Mouse (Mus musculus): ENCODE data around the gene Rnps1.

DNA sequence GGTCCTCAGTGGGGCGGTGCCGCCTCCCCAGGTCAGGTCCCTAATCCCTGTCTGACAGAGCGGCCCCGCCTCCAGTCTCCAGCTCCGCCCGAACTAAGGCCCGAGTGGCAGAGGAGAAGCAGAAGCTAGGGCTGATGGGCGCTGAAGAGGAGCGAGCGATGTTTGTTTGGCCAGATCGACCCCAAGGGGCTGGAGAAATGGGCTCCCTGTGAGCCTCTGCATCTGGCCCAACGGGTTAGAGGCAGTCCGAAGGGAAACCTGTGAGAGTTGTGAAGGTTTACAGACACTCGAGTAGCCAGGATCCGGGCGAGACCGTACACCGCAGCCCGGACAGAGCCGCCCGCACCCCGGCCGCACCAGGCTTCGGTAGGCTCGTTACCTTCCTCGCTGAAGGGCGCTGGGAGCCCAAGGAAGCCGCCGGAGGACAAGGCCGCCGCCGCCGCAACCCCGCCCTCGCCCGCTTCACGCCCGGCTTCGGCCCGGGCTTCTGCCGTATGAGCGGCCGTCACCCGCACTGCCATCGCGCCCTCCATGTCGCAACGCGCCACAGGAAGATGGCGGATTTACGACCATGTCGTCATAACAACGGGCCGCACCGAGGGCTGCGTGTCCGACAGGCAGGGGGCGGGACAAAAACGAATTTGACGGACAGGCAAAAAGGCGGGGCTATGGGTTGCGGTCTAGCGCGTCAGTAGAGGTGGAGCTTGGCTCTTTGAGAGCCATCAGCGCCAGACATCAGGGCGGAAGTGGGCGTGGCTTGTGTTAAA is 40.6 kb downstream of the Rnps1 start:
- TF ChIP-seq POLR2A (IDR thresholded peaks at IDR 0.05; ENCODE audit: borderline replicate concordance, control insufficient read depth, low read depth, low read length), result peak; percentile 92
- TF ChIP-seq CTCF (IDR thresholded peaks at IDR 0.05; ENCODE audit: control insufficient read depth, insufficient read depth, low read length), result 0 out of 2 replicates have a peak, but pooled peaks have one; percentile 5

All from bone marrow, adult 2 months (tissue).